Mouse (Mus musculus): Measurements from ENCODE around the gene Cyp27b1.

Gene Cyp27b1

GRCm38 (mm10) chr10:127085052-127085451 lies 37.0 kb downstream of the Cyp27b1 start:
- Histone ChIP-seq H3K36me3 (ENCODE audit: insufficient read depth, low read length) (no peaks in the 10 kb centered on the region), H3K27me3 (ENCODE audit: insufficient read depth, low read length) (peaks cover 87% of the 10 kb centered on the region), H3K4me1 (replicated peaks; ENCODE audit: low read depth, low read length) (peaks cover 23% of the 10 kb centered on the region), H3K4me3 (replicated peaks; ENCODE audit: low read length) (no peak overlapping the region), H3K9me3 (ENCODE audit: low read length) (no peaks in the 10 kb centered on the region)
- TF ChIP-seq NANOG (IDR thresholded peaks at IDR 0.05; ENCODE audit: borderline replicate concordance, low read length) (no peak), CTCF (conservative IDR thresholded peaks at IDR 0.05; ENCODE audit: low read length) (no peak), POU5F1 (IDR thresholded peaks at IDR 0.05; ENCODE audit: borderline replicate concordance, low read length) (no peak)

DNA sequence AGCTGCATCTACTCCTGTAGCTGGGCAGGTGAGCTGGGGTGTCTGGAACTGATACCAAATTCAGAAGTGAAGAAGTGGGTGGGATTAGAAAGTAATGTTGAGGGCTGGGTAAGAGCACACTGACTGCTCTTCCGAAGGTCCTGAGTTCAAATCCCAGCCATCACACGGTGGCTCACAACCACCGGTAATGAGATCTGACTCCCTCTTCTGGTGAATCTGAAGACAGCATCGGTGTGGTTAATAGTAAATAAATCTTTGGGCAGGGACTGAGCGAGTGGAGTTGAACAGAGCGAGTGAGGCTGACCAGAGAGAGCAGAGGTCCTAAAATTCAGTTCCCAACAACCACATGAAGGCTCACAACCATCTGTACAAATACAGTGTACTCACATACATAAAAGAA lies 37.6 kb downstream of the Cyp27b1 start:
- Histone ChIP-seq H3K9me3 (ENCODE audit: low read length) (no peaks in the 10 kb centered on the region), H3K27me3 (ENCODE audit: insufficient read depth, low read length) (peaks cover 87% of the 10 kb centered on the region), H3K4me1 (replicated peaks; ENCODE audit: low read depth, low read length) (peaks cover 23% of the 10 kb centered on the region), H3K36me3 (ENCODE audit: insufficient read depth, low read length) (no peaks in the 10 kb centered on the region), H3K4me3 (replicated peaks; ENCODE audit: low read length) (no peak overlapping the region)
- TF ChIP-seq POU5F1 (IDR thresholded peaks at IDR 0.05; ENCODE audit: borderline replicate concordance, low read length) (no peak), CTCF (conservative IDR thresholded peaks at IDR 0.05; ENCODE audit: low read length) (no peak), NANOG (IDR thresholded peaks at IDR 0.05; ENCODE audit: borderline replicate concordance, low read length) (no peak)

DNA sequence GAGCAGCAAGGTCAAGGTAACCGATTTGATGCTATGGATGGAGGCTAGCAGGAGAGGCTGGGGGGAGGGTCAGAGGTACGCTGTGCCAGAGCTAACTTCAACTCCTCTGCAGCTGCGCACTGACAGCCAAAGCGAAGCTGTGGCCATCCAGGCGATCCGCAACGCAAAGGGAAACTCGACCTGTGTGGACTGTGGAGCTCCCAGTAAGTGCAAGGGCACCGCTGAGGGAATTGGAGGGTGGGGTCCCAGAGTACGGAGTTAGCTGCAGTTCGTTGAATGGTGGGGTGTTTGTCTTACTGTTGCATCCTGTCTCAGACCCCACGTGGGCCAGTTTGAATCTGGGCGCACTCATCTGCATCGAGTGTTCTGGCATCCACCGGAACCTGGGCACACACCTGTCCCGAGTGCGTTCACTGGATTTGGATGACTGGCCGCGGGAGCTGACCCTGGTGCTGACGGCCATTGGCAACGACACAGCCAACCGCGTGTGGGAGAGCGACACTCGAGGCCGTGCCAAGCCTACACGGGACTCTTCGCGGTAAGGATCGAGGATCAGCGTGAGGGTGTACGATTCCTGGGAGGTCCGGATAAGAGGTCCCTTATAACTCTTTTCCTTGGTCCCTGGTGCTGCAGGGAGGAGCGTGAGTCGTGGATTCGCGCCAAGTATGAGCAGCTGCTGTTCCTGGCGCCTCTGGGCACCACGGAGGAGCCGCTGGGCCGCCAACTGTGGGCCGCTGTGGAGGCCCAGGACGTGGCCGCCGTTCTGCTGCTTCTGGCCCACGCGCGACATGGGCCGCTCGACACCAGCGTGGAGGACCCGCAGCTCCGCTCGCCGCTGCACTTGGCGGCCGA lies 42.7 kb downstream of the Cyp27b1 start:
- H3K4me3 ChIP-seq (replicated peaks; ENCODE audit: low read length): peak overlapping the region; percentile 72
- H3K4me1 ChIP-seq (replicated peaks; ENCODE audit: low read depth, low read length): peaks cover 36% of the 10 kb centered on the region
- TF ChIP-seq CTCF (conservative IDR thresholded peaks at IDR 0.05; ENCODE audit: low read length): no peak
- no peak for TF ChIP-seq NANOG (IDR thresholded peaks at IDR 0.05; ENCODE audit: borderline replicate concordance, low read length)
- no peak for TF ChIP-seq POU5F1 (IDR thresholded peaks at IDR 0.05; ENCODE audit: borderline replicate concordance, low read length)
- H3K27me3 ChIP-seq (ENCODE audit: insufficient read depth, low read length): peaks cover 78% of the 10 kb centered on the region
- no peaks in the 10 kb centered on the region for H3K9me3 ChIP-seq (ENCODE audit: low read length)
- H3K36me3 ChIP-seq (ENCODE audit: insufficient read depth, low read length): peaks cover 12% of the 10 kb centered on the region

DNA sequence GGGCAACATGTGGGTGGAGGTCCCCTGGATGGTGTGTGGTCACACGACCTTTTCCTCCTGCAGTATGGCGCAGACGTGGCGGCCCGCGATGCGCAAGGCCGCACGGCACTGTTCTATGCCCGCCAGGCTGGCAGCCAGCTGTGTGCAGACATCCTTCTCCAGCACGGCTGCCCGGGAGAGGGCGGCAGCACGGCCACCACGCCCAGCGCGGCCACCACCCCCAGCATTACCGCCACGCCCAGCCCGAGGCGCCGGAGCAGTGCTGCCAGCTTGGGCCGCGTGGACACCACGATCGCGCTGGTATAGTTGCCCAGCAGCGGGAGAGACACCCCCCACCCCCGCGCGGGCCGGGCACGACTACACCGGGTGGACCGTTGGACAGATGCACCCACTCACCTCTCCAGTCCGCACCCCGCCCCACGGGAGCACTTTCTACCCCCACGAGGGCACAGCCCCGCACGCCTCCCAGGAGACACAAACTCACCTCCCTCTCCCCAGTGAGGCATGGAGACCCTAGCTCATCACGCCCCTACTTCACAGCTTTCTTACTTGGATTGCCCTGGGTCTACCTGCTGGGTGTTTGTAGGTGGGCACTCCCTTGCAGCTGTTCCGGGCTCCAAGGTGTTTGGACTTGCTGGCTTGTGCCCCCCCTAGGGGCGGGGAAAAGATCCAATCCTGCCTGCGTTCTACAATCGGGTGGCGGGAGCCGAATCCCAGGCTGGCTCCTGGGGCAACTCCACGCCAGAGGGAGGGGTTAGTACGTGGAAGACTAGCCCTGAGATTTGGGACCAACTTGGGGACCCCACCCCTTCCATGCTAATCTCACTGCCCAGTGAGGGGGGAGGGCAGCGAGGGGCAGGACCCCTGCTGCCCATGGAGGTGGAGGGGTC lies 43.7 kb downstream of the Cyp27b1 start:
- Histone ChIP-seq H3K27me3 (ENCODE audit: insufficient read depth, low read length) (peaks cover 72% of the 10 kb centered on the region), H3K9me3 (ENCODE audit: low read length) (no peaks in the 10 kb centered on the region), H3K4me1 (replicated peaks; ENCODE audit: low read depth, low read length) (peaks cover 46% of the 10 kb centered on the region), H3K36me3 (ENCODE audit: insufficient read depth, low read length) (peaks cover 21% of the 10 kb centered on the region), H3K4me3 (replicated peaks; ENCODE audit: low read length) (peak overlapping the region; percentile 72)
- TF ChIP-seq CTCF (conservative IDR thresholded peaks at IDR 0.05; ENCODE audit: low read length): no peak
- TF ChIP-seq POU5F1 (IDR thresholded peaks at IDR 0.05; ENCODE audit: borderline replicate concordance, low read length): no peak
- no peak for TF ChIP-seq NANOG (IDR thresholded peaks at IDR 0.05; ENCODE audit: borderline replicate concordance, low read length)

DNA sequence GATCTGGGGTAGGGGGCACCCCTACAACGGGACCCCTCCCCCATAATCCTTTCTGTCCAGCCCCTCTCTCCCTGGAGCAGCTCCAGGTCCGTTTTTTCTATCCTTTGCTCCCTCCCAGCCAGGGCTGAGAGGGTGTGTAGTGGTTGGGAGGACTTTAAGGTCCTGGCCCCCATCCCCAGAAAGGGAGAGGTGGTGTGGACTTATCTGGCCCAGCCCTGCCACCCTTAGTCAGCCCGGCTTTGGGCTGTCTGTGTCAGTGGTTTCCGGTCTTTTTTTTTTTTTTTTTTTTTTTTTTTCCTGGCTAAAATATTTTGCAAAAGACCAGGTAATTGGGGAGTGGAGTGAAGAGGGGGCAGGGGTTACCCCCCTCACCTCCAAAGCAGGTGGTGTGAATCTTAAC lies 44.7 kb downstream of the Cyp27b1 start:
- H3K9me3 ChIP-seq (ENCODE audit: low read length): no peaks in the 10 kb centered on the region
- peaks cover 28% of the 10 kb centered on the region for H3K36me3 ChIP-seq (ENCODE audit: insufficient read depth, low read length)
- H3K4me3 ChIP-seq (replicated peaks; ENCODE audit: low read length): no peak overlapping the region
- H3K4me1 ChIP-seq (replicated peaks; ENCODE audit: low read depth, low read length): peaks cover 55% of the 10 kb centered on the region
- TF ChIP-seq NANOG (IDR thresholded peaks at IDR 0.05; ENCODE audit: borderline replicate concordance, low read length) (no peak), POU5F1 (IDR thresholded peaks at IDR 0.05; ENCODE audit: borderline replicate concordance, low read length) (no peak), CTCF (conservative IDR thresholded peaks at IDR 0.05; ENCODE audit: low read length) (no peak)
- peaks cover 64% of the 10 kb centered on the region for H3K27me3 ChIP-seq (ENCODE audit: insufficient read depth, low read length)

GRCm38 (mm10) chr10:127094382-127094802 lies 46.3 kb downstream of the Cyp27b1 start:
- no peak for TF ChIP-seq CTCF (conservative IDR thresholded peaks at IDR 0.05; ENCODE audit: low read length)
- TF ChIP-seq NANOG (IDR thresholded peaks at IDR 0.05; ENCODE audit: borderline replicate concordance, low read length): no peak
- TF ChIP-seq POU5F1 (IDR thresholded peaks at IDR 0.05; ENCODE audit: borderline replicate concordance, low read length): no peak
- Histone ChIP-seq H3K9me3 (ENCODE audit: low read length) (no peaks in the 10 kb centered on the region), H3K4me1 (replicated peaks; ENCODE audit: low read depth, low read length) (peaks cover 71% of the 10 kb centered on the region), H3K27me3 (ENCODE audit: insufficient read depth, low read length) (peaks cover 63% of the 10 kb centered on the region), H3K36me3 (ENCODE audit: insufficient read depth, low read length) (peaks cover 45% of the 10 kb centered on the region), H3K4me3 (replicated peaks; ENCODE audit: low read length) (no peak overlapping the region)

DNA sequence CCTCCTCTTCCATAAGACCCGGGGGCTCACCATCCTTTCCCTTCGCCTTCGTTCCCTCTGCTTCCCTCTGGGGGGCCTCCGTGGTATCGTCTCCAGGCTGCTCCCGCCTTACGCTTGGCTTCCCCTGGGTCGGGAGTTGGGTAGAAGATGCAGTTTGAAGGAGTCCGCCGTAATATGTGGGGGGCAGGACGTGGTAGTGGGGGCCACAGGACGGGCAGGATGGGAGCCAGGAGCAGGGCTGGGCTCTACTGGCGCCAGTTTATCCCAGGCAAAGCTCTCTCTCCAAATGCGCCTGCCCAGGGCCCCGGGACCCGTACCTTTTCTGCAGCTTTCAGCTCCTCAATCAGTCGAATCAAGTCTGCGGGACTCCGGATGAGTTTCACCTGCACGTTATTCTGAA lies 50.5 kb downstream of the Cyp27b1 start:
- H3K36me3 ChIP-seq (ENCODE audit: insufficient read depth, low read length): peaks cover 62% of the 10 kb centered on the region
- H3K4me3 ChIP-seq (replicated peaks; ENCODE audit: low read length): peak overlapping the region; percentile 41
- TF ChIP-seq CTCF (conservative IDR thresholded peaks at IDR 0.05; ENCODE audit: low read length) (peak; percentile 9; the same call in 1 of the 2 replicates), NANOG (IDR thresholded peaks at IDR 0.05; ENCODE audit: borderline replicate concordance, low read length) (no peak)
- no peaks in the 10 kb centered on the region for H3K9me3 ChIP-seq (ENCODE audit: low read length)
- peaks cover 60% of the 10 kb centered on the region for H3K4me1 ChIP-seq (replicated peaks; ENCODE audit: low read depth, low read length)
- peaks cover 23% of the 10 kb centered on the region for H3K27me3 ChIP-seq (ENCODE audit: insufficient read depth, low read length)

DNA sequence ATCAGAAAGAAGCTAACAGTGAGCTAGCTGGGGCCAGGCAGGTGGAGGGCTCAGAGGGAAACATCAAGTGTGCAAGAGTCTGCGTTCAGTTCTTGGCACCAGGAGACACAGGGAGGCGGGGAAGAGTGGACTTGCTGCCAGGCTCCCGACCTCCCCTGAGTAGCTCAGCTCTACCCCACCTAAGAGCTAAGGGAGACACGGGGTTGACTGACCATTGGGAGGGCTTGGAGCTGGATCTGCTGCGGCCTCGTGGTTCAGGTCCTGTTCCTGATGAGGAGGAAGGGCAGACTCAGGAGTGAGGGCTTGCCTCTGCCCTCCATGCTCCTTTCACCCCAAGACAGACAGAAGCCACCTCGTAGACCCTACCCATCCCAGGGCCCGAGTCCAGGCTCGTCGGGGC lies 51.1 kb downstream of the Cyp27b1 start:
- Histone ChIP-seq H3K27me3 (ENCODE audit: insufficient read depth, low read length) (peaks cover 17% of the 10 kb centered on the region), H3K9me3 (ENCODE audit: low read length) (no peaks in the 10 kb centered on the region), H3K4me3 (replicated peaks; ENCODE audit: low read length) (peak overlapping the region; percentile 41; the same call in 1 of the 2 replicates), H3K4me1 (replicated peaks; ENCODE audit: low read depth, low read length) (peaks cover 67% of the 10 kb centered on the region), H3K36me3 (ENCODE audit: insufficient read depth, low read length) (peaks cover 62% of the 10 kb centered on the region)
- TF ChIP-seq POU5F1 (IDR thresholded peaks at IDR 0.05; ENCODE audit: borderline replicate concordance, low read length) (no peak), CTCF (conservative IDR thresholded peaks at IDR 0.05; ENCODE audit: low read length) (no peak), NANOG (IDR thresholded peaks at IDR 0.05; ENCODE audit: borderline replicate concordance, low read length) (no peak)

Measured in E14TG2a.4 (cell line).